Mouse (Mus musculus) cortical plate, adult 2 months (tissue): ENCODE measurements around the gene Slc23a2. TPM values are rescaled to one million over a fixed set of nuclear protein-coding genes. Genes with fewer than 3 reads are reported as not detected.

Experiments
- H3K27ac ChIP-seq: fragments of 200-500 bp; 2 replicates; pipeline ENCODE4 v1.5.1; 2012; ENCODE audit warnings: low read length, control low read depth, inconsistent platforms; ENCODE audit not compliant: insufficient read depth
- H3K4me1 ChIP-seq: fragments of 200-500 bp; 2 replicates; pipeline ENCODE4 v1.6.1; 2011; ENCODE audit warnings: low read length; ENCODE audit not compliant: control insufficient read depth, insufficient read depth
- H3K4me3 ChIP-seq: fragments of 200-500 bp; 2 replicates; pipeline ENCODE4 v1.5.1; 2011; ENCODE audit warnings: mild to moderate bottlenecking, low read length, control low read depth; ENCODE audit not compliant: insufficient read depth
- CTCF ChIP-seq: fragments of 200-500 bp; IDR thresholded peaks from 2 replicates; pipeline ENCODE4 v1.5.1; 2011; ENCODE audit warnings: mild to moderate bottlenecking, control low read depth, low read length; ENCODE audit not compliant: insufficient read depth; ENCODE audit errors: extremely low read depth
- POLR2A ChIP-seq: fragments of 200-500 bp; IDR thresholded peaks from 2 replicates; pipeline ENCODE4 v1.6.1; 2011; ENCODE audit warnings: mild to moderate bottlenecking, low read length, control low read depth; ENCODE audit not compliant: insufficient read depth; ENCODE audit errors: extremely low read depth
- polyA plus RNA-seq: library from polyadenylated mRNA; depleted of rRNA; stranded (reverse); fragments of >200 nt; gene quantifications from 2 replicates; pipeline ENCODE4 v1.2.3, GENCODE M21; 2012

Gene Slc23a2
- polyA plus RNA-seq, 1 experiment: 109 TPM

DNA sequence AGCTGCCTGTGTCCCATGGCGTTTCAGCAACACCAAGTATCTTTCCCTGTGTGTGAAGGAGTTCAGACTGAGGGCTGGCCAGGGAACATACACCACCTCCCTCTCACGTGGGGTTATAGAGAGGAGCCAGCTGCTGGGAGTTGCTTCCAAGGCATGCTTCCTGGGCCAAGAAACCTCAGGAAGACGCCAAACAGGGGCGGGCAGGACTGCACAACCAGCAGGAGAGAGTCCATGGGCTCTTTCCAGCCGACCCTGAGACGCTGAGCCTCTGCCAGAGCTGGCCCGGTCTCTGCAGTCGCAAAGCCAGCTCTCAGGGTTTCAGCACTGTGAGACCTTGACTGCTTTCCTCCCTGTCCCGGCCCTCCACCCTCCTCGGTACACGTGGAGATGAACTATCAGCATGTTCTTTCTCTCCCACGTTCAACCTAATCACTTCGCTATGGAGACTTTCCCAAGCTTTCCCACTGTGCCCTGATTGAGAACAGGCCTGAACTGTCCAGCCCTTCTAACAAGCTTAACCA is 101.7 kb downstream of the Slc23a2 start:
- H3K27ac ChIP-seq: peak overlapping the region; percentile 20; the same call in 1 of the 2 replicates
- no peak overlapping the region for H3K4me3 ChIP-seq
- no peak for TF ChIP-seq POLR2A
- TF ChIP-seq CTCF: no peak
- H3K4me1 ChIP-seq: peaks cover 2% of the 10 kb centered on the region; the same call in 1 of the 2 replicates

DNA sequence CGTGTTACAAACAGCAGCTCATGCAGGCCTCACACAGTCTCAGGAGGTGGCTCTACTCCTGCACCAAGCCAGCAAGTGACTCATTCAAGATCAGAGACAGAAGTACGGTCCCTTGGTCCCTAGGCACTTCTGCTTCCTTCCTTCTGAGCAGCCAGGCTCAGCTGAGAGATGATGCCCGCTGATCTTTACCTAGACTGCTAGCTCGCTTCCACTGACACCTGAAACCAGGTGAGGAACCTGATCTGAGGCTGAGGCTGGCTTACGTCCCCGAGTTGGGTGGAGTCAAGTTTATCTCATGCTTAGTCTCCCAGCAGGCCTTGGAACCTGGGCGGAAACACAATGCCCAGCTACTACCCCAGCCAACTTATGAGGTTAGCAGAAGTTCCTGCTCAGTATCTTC is 105.0 kb downstream of the Slc23a2 start:
- H3K4me1 ChIP-seq: peaks cover 3% of the 10 kb centered on the region

DNA sequence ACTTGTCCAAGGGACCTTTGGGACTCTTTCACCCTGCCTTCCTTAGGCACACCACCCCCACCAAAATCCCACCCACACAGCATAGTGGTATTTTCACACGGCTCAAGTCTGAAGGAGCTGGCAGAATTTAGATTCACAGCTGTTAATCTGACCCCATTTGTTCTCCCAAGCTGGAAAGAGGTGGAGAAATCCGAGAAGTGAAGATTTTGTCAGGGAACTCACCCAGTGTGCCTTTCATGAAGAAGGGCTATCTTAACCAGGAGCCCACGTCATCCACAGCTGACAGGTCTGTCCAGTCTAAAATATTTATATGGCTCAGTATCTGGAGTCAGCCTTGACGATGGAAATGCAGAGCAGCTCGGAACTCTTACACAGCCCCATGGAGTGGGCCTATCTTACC is 108.6 kb downstream of the Slc23a2 start:
- no peak overlapping the region for H3K27ac ChIP-seq
- peaks cover 1% of the 10 kb centered on the region; the same call in 1 of the 2 replicates for H3K4me1 ChIP-seq
- H3K4me3 ChIP-seq: no peak overlapping the region
- TF ChIP-seq CTCF: no peak
- no peak for TF ChIP-seq POLR2A

More for the DNA sequence above, 105.0 kb downstream of the Slc23a2 start:
- Histone ChIP-seq H3K27ac (no peak overlapping the region), H3K4me3 (no peak overlapping the region)
- TF ChIP-seq CTCF (no peak), POLR2A (no peak)

DNA sequence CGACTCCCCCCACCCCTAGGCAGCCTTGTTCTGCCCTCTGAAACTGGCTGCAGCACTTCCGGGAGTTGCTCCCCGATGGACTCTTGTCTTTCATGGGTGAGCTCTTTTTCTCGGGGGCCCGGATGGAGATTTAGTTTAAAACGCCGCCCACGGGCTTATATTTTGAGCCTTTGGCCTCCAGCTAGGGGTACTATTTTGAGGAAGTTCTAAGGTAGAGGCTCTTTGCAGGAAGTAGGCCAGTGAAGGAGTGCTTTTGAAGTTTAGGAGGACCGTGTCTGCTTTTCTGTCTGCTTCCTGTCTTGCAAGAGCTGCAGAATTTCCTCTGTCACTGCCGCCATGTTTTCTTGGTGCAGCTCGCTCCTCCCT is 109.5 kb downstream of the Slc23a2 start:
- TF ChIP-seq CTCF (no peak), POLR2A (no peak)
- H3K27ac ChIP-seq: 0 out of 2 replicates have a peak overlapping the region, but pooled peaks have one; percentile 53
- H3K4me3 ChIP-seq: no peak overlapping the region
- peaks cover 1% of the 10 kb centered on the region; the same call in 1 of the 2 replicates for H3K4me1 ChIP-seq

DNA sequence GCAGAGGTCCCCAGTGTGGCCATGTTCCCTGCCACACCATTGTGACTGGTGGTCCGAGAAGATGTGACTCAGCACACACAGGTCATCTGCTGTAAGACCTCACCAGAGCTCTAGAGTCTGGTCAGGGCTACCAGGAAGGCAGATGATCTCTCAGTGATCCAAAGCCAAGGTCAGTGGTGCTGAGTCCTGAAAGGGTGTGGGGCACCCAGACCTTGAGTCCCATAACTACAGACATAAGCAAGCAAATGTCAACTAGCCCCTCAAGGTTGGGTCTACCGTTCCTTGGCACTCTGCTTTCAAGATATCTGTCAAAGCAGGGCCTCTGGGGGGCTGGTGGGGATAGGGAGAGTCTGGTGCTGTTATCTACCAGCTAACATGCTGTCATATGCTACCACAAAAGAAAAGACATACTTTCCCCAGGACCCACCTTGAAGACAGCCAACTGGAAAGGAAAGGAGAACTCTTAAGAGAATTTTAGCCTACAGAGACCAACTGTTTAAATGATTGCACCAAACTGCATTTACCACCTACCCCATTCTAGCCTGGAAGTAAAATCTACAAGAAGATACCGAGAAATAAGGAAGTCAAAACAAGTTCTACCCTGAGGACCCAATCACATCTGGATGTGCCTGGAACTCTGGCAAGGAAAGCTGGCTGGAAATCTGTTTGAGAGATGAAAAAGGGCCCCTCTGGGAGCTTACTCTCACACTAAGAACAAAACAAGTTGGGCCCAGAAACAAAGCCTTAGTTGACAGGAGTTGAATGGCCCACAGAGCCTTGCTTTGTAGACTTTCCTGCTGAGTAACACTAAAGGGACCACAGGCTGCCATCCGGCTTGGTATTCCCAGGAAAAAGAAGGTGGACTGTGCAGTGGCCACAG is 110.1 kb downstream of the Slc23a2 start:
- peaks cover 1% of the 10 kb centered on the region; the same call in 1 of the 2 replicates for H3K4me1 ChIP-seq
- 0 out of 2 replicates have a peak overlapping the region, but pooled peaks have one; percentile 53 for H3K27ac ChIP-seq
- TF ChIP-seq CTCF (no peak), POLR2A (no peak)

DNA sequence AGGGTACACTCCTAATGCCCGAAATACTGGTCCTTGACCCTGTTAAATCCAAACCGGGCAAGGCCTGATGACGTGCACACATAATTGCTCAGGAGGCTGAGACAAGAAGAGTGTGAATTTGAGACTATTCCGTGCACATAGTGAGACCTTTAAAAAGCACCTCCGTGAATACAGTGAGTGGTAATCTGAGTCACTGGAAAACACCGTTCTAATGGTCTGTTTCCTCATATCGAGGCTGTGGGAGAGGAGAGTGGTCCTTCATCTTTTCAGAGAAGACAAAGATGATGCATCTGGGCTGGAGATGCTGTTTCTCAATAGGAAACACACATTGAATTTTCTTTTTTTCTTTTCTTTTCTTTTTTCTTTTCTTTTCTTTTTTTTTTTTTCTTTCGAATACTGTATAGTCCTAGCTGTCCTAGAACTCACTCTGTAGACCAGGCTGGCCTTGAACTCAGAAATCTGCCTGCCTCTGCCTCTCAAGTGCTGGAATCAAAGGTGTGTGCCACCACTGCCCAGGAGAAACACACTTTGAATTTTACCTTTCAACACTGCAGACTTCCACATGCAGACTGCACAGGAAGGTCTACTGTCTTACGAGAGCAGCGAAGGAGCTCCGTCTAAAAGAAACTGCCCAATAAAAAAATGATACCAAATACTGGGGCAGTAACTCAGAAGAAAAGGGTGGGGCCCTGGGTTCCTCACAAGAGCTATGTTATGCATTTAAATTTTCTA is 113.4 kb downstream of the Slc23a2 start:
- H3K27ac ChIP-seq: peak overlapping the region; percentile 36
- TF ChIP-seq POLR2A (no peak), CTCF (no peak)
- H3K4me1 ChIP-seq: peaks cover 1% of the 10 kb centered on the region; the same call in 1 of the 2 replicates
- no peak overlapping the region for H3K4me3 ChIP-seq

More for the DNA sequence above, 110.1 kb downstream of the Slc23a2 start:
- no peak overlapping the region for H3K4me3 ChIP-seq

DNA sequence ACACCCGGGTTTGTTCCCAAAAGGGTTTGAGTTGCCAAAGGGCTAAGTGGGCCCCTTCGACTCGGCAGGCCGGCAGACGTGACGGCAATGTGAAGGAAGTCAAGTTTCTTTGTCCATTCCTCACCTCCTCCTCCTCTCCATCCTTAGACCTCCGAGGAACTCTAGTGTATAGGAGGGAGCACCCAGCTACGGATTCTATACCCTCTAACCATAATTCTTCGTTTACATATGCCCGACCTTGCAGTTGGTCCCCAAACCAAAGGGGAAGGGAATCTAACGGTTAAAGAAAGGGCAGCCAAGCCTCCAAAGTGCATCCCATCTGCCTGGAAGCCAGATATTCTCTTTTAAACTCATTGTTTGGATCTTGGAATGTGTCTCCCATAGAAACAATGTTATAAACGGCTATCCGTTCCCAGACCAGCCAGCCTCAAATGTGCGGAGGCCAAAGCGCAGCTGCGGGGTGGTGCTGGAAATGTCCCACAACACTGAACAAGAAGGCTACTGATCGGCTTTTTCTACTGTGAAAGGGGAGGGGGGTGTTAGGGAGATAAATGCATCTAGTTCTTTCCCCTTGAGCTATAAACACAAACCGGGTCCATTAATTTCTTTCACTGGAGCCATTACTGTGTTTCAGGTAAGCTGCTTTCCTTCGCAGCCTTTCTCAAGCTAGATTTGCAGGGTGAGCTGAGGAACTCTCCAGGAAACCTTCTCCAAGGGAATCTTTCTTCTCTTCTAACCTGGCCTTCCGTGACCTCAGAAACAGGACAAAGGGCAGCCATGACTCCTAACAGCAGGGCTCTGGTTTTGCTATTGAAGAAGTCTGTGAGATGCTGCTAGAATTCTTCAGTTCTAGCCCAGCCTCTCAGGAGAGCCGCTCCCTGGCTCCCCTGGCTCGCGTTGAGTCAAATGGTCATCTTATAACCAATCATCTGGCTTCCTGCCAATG is 114.2 kb downstream of the Slc23a2 start:
- peak overlapping the region; percentile 73 for H3K27ac ChIP-seq
- peak overlapping the region; percentile 33 for H3K4me3 ChIP-seq
- peaks cover 1% of the 10 kb centered on the region; the same call in 1 of the 2 replicates for H3K4me1 ChIP-seq
- TF ChIP-seq CTCF (no peak), POLR2A (no peak)

DNA sequence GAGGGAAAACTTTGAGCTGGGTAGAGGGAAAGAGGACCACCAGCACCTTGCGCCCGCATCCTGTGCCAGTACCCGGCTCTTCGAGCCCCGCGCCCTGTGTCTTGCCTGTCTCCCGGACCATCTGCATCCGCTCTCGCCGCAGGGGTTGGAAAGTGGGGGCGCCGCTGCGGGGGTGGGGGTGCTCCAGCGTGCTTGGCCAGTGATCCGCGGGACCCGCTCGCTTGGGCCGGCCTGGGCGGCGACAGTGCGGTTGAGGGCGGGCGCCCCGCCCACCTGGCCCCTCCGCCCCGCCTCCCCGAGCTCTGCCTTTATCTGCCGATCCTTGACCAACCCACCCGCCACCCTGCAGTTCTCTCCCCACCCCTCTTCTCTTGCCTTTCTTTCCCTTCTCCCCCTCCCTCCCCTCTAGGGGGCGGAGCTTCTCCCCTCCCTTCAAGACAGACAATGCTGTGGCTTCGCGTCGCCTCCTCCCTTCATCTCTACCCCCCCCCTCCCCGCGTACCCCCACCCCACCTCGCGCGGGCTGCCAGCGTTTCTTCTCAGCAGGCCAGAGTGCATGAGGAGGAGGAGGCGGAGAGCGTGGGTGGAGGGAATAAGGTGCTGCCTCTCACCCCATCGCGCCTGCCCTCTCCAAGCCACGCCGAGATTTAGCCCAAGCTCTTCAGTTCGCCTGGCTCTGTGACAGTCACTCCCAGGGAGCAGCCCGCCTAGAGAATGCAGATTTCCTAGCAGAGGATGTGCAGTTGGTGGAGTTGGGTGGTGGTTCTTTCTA is 115.1 kb downstream of the Slc23a2 start, which contains the start of gene Rassf2:
Gene Rassf2 (minus strand): TSS at position 613 of the 772 bp plus-strand sequence.
- no peak for TF ChIP-seq CTCF
- peak; percentile 42; the same call in 1 of the 2 replicates for TF ChIP-seq POLR2A
- Histone ChIP-seq H3K27ac (peak within 1 kb of the TSS; percentile 73), H3K4me1 (no peaks in the 10 kb centered on the region), H3K4me3 (peak within 1 kb of the TSS; percentile 33)
